Mouse (Mus musculus) cerebellum, postnatal 14 days (tissue): ENCODE results near the gene Bcl2.

Experiments
- DNase-seq, 2 experiments: peaks; one replicate each; pipeline ENCODE4 v3.0.0; 2021; ENCODE audit warnings: mixed read lengths in 2 of 2

The Bcl2 gene

DNA sequence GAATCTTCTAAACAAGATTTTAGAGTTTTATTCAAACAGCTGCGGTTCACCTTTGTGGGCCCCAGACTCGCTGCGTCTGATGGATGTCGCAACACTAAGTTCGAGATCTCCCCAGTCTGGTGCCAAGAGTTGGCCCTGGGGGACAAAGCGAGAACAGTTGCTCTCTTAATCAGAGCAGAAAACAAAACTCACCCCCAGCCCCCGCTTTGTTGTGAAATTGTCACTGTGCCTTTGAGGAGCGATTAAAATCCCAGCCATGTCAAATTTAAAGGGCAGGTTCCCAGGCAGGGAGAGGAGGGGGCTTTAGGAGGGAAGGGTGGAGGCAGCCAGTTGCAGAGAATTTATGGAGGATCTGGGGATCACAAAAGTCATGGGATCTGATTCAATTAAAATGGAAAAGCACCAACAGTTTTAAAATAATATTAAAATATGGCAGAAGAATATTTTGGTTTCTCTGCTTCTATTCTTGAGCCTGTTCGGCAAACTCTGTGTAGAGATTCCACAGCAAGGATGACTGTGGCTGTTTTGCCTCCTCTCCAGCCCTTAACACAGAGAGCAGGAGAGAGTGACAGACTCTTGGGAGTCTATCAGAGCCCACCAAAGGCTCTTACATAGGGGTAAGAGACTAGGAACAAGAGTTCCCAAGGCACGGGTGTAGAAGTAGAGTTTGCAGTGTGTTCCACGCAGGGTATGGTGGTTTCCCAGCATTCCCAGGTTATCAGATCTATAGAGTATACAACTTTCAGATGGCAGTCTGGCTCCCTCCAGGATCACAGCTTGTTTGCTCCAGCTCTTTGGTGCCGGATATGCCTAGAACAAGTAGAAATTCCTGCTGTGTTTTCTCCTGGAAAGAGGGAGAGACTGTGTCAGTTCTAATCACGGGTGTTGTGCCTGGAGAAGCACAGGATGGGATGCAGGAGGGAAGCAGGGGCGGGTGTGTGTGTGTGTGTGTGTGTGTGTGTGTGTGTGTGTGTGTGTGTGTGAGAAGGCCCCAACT, 130.5 kb downstream of the Bcl2 start:
- DNase-seq: no peak

DNA sequence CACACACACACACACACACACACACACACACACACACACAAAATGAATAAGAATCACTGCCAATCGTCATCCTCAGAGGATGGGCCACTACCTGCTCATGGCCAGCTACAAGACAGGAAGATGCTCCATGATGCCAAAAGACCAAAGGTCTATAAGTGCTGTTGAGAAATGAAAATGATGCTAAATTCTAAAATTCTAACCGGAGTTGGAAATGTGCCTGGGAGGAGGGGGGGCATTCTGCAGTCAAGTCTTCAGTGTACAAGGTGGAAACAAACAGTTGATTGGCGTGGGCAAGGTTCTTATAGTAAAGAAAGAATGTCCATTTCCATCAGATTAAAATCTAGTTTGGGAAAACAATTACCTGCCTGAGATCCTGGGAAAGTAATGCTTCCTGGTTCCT, 131.3 kb downstream of the Bcl2 start:
- DNase-seq: no peak

DNA sequence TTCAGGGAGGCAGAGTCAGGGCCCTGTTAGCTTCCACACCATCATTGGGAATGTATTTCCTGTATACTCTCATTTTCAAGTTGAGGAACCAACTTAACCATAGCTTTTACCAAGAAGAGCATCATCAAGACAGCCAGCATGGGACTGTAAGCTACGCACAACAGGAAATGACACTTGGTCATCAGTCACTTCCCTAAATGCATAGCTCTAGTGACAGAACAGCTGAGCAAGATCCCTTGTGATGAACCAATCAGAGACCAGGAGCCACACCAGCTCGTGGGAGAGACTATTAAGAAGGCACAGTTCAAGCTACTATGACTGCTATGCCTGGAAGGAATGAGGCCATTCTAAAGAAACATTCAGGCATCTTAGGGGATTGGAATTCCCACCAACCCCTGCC, 132.3 kb downstream of the Bcl2 start:
- DNase-seq: no peak

DNA sequence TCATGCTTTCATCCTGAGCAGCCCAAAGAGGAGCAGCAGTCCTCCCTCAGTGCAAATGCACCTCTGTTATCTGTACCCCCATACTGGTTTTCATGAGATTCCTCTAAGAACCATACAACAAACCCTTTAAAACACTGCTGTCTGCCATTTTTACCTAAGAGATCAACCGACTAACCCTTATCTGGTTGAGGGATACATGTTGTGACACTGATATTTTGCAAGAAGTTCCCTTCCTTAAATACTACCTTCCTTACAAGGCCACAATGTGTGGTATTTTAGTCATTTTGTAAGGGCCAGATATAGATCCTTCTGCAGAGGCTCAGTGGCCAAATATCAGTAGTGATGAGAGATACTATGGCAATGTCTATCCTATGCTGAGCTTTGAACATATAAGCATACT, 134.3 kb downstream of the Bcl2 start:
- DNase-seq: no peak

DNA sequence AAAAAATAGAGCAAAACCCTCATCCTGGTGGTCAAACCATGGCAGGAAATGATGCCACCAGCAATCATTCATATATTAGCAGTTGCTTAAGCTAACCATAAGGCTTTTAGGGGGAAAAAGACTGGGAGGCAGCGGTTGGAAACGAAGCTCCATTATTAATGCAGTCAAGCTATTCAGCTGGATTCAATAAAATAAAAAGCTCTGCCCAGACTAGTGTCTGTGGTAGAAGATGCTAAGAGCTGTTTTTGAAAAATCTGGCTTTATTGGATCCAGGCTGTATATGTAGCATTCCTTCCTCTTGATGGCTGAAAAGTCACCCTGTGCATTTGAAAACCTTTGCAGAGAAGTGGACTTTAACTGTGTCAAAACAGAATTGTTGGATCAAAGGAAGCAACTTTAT, 141.6 kb downstream of the Bcl2 start:
- no peak for DNase-seq

DNA sequence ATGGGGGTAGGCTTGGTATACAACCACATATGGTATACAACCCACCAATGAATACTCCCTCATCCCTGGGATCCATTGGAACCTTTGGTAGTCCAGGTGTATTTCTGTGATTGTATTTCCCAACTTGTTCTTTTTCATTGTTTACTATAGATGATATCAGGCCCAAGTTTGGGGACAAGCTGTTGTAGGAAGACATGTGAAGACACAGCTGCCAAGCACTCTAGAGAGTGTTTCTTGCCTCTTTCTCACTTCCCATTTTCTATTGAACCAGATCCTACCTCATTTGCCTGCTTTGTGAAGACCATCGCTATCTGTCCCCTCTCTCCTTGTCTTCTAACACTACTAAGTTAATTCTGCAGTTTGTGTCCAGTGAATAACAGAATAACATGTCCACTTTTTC, 143.2 kb downstream of the Bcl2 start:
- no peak for DNase-seq

DNA sequence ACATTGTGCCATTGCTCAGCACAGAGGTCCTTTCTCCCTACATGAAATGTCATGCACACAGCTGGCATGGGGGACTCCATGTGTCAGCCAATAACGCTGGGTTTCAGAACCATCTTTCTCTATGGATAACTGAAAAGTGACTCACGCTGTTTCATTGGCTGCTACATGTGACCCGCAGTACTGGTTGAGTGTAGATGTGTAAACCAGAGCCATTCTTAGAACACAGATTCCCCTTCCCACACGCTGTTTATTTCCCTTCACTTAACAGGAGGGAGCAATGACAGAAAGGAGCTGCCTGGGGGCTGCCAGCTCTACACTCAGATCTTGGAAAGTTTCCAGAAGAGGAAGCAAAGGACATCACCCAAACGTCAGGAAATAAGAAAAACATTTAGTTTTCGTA, 143.7 kb downstream of the Bcl2 start:
- DNase-seq: peak; percentile 11 to 12

DNA sequence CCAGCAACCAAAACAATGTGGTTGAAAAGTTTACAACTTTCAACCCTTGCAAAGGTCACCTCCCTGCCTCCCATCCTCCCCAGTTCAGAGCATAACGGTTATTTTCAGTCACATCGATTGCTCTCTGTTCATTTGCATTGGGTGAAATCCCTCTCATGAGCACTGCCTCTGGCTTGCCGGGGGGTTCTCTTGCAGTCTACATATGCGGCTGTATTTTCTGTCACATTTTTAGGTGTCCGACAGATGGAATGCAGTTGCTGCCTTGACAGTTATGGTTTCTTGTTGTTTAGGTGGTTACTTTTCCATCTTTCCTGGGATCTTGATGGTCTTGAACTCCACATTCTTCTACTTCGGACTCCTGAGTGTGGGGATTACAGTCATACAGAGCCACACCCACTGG, 144.4 kb downstream of the Bcl2 start:
- DNase-seq: no peak

DNA sequence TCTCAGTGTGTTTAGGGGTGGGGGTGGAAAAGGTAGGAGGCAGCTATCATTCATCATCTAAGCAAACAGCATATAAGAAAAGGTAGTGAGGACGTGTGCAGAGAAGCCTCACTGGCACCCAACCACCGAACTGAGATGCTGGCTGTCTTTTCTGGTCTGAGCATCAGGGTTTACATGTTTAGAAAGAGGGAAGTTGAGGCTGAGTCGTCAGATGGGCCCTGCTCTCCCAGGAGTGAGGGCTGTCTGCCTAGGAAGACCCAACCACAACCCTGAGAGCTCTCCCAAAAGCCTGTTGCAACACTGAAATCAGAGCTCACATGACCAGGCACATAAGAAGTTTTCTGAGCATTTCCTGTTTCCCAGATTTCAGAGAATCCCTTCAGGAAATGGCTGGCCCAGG, 145.2 kb downstream of the Bcl2 start:
- no peak for DNase-seq

DNA sequence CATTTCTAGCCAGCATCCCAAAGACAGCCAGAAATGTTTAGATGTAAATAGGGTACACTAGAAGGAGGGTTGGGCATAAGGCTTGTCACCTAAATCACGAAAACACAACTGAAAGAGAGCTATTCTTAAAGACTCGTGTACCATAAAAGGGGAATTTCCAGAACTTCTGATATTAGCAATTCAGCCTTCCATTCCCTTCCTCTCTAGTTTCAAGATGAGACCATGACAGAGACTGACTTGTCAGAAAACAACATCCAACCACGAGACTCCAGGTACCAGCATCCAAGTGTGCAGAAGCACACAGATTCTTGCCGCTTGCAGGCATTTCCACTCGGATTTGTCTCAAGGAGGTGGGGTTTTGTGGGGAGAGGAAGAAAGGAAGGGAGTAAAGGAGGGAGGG, 146.6 kb downstream of the Bcl2 start:
- DNase-seq: no peak

DNA sequence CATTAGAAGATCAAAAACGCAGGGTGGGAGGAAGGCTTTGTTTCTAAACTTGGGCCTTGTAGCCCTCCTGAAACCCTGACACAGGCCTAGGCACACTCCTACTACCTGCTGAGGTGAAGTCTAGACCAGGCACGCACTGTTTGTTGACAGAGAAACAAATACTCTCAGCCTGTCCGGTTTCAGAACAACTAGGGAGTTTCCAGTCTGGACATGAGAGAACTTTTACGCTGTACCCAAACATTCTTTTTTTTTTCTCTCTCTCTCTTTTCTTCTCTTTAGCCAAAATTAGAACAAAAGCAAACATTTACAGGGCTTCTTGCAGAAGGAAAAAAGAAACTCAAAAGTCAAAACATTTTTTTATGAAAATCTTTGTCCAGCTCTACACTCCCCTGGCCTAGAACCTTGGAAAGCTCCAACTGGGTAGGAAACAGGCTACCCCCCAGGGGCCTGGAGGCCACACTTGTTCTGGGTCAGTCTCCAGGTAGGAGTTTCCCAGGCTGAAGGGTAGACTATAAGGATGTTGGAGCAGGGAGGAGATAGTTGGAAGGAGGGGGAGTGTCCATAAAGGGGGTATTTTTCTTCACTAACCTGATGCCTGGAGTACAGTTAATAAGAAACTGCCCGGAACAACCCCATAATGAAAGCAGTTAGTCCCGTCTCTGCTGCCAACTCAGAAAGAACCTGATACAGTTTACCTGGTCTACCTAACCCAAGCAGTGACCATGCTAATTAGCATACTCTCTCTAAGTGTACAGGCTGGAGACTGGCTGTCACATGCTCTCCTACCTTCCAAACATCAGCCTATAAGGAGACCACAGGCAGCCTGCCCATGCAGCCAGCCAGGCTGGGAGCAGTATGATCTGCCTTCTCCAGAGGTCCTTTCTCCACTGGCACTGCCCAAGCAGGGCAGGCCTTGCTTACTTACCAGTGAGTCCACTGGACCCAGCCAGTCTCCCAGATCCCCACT, 147.7 kb downstream of the Bcl2 start:
- DNase-seq: no peak

DNA sequence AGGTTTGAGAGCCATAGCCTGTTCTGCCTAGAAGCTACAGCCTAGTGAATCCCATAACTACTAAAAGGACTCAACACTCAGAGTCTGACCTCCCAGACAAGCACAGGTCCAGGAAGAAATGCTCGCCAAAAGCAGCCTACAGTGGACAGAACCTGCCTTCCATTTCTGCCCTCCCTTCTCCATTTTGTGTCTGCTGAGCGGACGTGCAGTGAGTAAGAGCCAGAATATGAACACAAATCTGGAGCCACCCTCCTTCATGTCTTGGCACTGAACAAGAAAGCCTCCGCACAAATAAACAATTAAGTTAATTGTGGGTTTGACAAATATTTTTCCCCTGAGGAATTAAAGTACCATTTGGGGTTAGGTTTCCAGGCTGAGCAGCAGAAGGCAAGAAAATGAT, 148.8 kb downstream of the Bcl2 start:
- no peak for DNase-seq

DNA sequence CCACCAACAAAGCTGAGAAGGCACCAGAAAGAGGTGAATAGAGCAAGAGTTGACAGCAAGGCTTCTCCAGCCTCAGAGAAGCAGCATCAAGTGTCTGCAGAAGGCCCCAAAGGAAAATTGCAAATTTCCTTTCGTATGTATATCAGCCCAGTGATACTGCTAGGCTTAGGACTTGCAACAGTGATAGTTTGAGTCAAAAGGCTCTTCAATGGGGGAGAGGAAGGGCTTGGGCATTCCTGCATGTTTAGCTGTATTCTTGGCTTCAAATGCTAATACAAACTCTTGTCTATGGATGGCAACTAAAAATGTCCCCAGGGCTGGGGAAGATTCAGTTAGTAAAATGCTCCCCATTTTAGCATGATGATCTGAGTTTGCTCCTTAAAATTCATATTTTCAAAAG, 149.6 kb downstream of the Bcl2 start:
- no peak for DNase-seq

DNA sequence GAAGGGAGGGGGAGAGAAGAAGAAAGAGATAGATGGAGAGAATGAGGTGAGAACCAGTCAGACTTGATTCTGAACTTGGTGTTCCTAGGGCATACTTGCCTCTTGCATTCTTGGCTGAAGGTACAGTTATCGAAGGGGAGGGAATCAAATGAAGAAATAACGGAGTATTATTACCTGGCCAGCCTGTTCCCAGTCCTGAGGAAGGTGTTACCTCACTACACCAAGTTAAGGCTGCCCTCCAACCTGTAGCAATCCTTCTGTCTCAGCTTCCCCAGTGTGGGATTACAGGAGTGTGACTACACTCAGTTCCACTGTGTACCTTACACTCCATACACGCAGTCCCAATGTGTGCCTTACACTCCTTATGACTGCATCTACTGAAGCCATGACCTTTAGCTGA, 151.3 kb downstream of the Bcl2 start:
- no peak for DNase-seq

DNA sequence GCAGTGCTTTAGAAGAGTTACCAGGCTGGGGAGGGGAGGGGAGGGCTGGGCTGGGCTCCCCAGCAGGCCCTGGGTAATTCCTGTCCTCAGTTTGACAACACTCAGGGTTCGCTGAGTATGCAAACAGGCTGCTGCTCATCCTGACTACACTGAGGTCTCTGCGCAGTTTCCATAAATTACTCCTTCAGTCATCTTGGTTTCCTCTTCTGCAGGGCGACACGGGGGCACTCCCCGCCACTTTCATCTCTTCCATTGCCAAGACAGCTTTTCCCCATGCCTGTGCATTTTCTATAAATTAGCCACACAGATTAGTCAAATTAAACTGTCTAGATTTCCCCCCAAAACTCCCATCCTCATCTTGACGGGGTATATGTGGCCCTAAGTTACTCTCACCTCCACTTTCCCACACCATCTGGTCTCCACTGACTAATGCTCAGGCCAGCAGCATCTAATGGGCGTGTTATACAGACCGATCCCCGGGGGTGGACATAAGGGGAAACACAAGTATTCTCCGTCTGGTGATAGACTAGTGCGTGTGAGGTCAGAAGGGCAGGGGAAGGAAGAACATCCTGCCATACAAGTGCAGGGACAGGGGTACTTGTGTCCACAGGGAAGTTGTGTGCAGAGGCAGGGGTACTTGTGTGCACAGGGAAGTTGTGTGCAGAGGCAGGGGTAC, 152.9 kb downstream of the Bcl2 start:
- no peak for DNase-seq

DNA sequence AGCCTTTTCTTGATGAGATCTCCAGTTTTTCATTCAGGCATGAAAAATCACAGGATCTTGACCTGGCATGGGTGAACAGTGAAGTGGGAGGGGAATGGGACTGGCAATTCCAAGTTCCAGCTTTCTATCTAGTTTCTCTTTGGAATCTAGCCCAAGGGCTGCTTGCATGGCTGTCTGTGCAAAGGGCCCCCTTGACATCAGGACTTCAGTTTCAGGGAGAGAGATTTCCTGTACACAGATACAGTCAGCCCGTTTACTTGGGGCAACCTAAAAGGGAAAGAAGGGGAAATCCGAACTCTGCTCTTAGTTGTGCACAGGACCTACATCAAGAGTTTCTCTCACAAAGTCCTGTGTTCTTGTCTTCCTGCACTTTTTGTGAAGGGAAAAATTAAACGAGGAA, 154.0 kb downstream of the Bcl2 start:
- peak in 1 of 2 experiments; percentile 20 for DNase-seq

DNA sequence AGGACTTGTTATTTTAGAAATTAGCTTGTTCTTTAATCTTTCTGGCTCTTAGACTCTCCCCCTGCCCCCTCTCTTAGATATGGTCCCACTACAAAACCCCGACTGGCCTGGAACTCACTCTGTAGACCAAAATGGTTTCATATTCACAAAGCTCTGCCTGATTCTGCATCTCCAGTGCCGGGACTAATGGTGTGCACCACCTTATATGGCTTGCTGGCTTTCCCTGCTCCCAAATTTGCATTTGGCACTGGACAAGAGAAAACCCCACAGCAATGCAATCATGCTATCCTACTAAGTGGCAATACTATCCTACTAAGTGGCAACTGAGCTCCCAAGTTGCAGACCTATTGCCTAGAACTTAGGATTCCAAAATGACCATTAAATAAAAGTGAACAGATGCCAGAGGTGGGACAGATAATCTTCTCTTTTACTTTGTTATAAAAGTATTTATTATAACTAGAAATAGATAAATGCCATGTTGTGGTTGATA, 154.9 kb downstream of the Bcl2 start:
- DNase-seq: no peak

DNA sequence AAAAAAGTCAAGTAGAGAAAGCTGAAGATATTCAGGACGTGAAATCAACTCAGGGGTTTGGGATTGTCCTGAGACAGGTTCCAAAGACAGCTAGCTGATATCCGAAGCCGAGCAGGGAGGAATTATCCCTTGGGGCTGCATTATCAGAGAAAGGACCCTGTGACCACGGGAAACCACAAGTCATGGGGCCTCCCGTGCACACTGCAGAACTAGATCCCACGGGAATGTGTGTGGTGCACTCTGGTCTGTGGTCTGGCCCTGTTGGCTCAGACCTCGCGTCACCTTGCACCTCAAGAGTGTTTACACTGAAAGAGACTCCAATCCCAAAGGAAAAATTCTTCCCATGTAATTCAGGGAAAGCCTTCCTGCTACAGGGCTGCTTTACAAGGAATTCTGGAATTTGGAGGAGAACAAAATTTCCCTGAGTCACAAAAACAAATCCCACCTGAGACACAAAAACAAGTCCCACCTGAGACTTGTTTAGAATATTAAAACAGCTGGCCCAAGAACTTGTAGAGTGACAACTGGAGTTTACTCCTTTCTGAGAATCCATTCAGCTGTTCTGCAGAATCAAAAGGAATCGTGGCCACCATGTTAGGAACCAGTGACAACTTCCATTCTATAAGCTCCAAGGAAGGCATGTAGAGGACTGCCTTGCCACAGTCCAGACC, 158.4 kb downstream of the Bcl2 start:
- no peak for DNase-seq

DNA sequence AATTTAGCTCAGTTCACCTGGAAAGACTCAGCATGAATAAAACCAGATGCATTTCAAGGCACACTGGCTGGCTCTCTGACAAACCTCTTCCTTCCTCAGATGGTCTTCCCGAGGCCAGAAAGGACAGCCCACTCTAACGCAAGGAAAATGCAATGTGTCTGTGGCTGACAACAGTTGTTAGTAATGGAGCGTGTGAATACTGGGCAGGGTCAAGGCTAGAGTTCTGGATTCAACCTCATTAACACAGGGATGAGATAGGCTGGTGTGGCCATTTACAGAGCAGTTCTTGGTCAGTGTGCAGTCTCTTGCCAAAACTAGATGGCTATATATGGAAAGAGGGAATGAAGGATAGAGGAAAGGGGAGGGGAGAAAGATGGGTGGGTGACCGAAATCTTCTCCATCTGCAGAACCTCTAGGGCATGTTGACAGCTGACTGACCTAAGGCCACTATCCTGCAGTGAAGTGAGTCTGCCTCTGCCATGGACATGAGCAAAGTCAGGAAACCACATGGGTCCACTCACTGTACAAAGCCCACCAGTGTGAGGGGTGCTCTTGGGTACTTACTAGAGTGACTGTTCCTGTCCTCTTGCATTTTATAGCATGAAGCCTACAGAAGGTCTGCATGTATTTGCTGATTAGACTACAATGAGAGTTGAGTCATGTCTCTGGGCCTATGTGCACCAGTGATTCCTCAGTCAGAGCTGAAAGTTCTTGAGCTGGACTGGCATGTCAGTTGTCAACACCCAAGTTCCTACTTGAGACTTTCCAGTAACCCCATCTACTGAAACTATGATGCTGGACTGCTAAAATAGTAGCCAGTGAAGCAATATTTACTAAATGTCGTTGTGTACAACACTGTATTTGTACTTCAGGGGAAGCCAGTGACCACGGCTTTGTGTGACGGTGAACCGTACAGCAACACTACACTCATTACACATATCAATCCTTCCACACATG, 159.9 kb downstream of the Bcl2 start:
- DNase-seq: no peak

DNA sequence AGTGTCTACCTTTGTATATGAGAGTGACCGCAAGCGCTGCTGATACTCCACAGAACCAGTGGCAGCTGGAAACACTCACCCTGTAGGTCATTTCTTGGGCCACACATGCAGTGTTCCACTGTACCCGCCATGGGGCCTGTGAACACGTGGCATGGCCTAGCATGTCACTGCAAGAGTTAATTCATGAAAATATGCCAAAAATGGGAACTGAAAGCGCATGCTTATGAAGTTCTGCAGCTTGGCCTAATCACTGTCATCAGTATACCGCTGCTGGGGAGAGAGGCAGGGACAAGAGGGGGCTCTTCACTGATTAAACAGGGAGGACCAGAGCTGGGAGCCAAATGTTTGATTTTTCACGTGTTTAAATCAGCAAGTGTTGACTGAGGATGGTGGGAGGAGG, 161.2 kb downstream of the Bcl2 start:
- DNase-seq: no peak

DNA sequence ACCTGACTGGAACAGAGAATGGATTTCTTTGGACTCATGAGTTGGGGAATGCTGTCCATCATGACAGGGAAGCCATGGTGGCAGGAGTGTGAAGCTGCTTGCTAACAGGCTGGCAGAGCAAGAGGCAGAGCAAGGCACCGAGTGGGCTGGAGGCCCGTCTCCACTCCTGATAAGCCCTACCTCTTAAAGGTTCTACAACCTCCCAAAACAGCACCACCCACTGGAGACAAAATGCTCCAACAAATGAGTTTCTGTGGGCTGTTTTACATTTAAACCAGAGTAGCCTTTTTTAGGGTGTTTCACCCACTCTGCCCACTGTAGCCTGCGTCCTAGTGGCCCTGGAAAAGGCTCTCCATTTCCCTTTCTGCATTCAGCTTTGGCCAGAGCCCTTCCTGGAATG, 163.5 kb downstream of the Bcl2 start:
- peak in 1 of 2 experiments; percentile 7 for DNase-seq
